Mouse (Mus musculus) erythroblast, adult 5-6 weeks (primary cell): ENCODE results near the gene Plpp7. TPM values are rescaled to one million over a fixed set of nuclear protein-coding genes. Genes with fewer than 3 reads are reported as not detected.
A peak's percentile ranks its signal among the peaks of the same experiment; 100 is the strongest.

ENCODE experiments used
- ATAC-seq: replicated peaks from 2 replicates; pipeline ENCODE4 v1.8.0; 2016; ENCODE audit warnings: moderate number of reproducible peaks, mild to moderate bottlenecking, moderate TSS enrichment, inconsistent platforms; ENCODE audit not compliant: poor library complexity, low FRiP score, severe bottlenecking
- total RNA-seq, 2 experiments: library from RNA; stranded (forward) in 1 of 2; stranded (reverse) in 1 of 2; fragments of 150-400 nt in 1 of 2; fragments of 200-764, 138-1000 nt in 1 of 2; gene quantifications; 2 replicates each; pipeline versions ENCODE4 v1.2.3 to v1.2.4; 2015 to 2017; ENCODE audit warnings: low replicate concordance in 2 of 2

Plpp7 gene
- total RNA-seq, 2 experiments from 2014 or later = 0.60 TPM; not detected in 1

- no peak for ATAC-seq
Observed at GRCm38 (mm10) chr2:32131866-32132566, 36.7 kb downstream of the Plpp7 start.

GRCm38 (mm10) chr2:32132567-32132992 lies 37.3 kb downstream of the Plpp7 start:
- ATAC-seq = peak; percentile 44

GRCm38 (mm10) chr2:32134039-32134438 lies 38.7 kb downstream of the Plpp7 start:
- ATAC-seq = peak; percentile 42

- ATAC-seq = peak; percentile 91
Observed at GRCm38 (mm10) chr2:32137667-32138266, 42.4 kb downstream of the Plpp7 start.

GRCm38 (mm10) chr2:32139377-32139776 lies 44.0 kb downstream of the Plpp7 start:
- ATAC-seq = no peak

- ATAC-seq = no peak
Observed at GRCm38 (mm10) chr2:32140498-32140934, 45.2 kb downstream of the Plpp7 start.

- no peak for ATAC-seq
Observed at GRCm38 (mm10) chr2:32141602-32142001, 46.3 kb downstream of the Plpp7 start.

- no peak for ATAC-seq
Observed at GRCm38 (mm10) chr2:32142368-32142767, 47.0 kb downstream of the Plpp7 start.

GRCm38 (mm10) chr2:32144633-32145032 lies 49.3 kb downstream of the Plpp7 start:
- ATAC-seq = peak; percentile 84

- ATAC-seq = no peak
Observed at GRCm38 (mm10) chr2:32146617-32147162, 51.4 kb downstream of the Plpp7 start.

GRCm38 (mm10) chr2:32150135-32150534 lies 54.8 kb downstream of the Plpp7 start:
- no peak for ATAC-seq

- no peak for ATAC-seq
Observed at GRCm38 (mm10) chr2:32150562-32150923, 55.2 kb downstream of the Plpp7 start.

- ATAC-seq = 0 out of 2 replicates have a peak, but pooled peaks have one; percentile 20
Observed at GRCm38 (mm10) chr2:32150924-32151659, 55.8 kb downstream of the Plpp7 start, which contains the start of gene Prrc2b. Gene Prrc2b (plus strand): TSS chr2:32151082.

- ATAC-seq = peak; percentile 83
Observed at GRCm38 (mm10) chr2:32151660-32152366, 56.5 kb downstream of the Plpp7 start.

GRCm38 (mm10) chr2:32152367-32153034 lies 57.2 kb downstream of the Plpp7 start:
- ATAC-seq = peak; percentile 36

- peak; percentile 36 for ATAC-seq
Observed at GRCm38 (mm10) chr2:32153041-32153790, 57.9 kb downstream of the Plpp7 start.

- no peak for ATAC-seq
Observed at GRCm38 (mm10) chr2:32153791-32154119, 58.4 kb downstream of the Plpp7 start.

GRCm38 (mm10) chr2:32154334-32154997 lies 59.1 kb downstream of the Plpp7 start:
- ATAC-seq = no peak
